Mouse (Mus musculus): ENCODE measurements around the gene Fam20b. TPM values are rescaled to one million over a fixed set of nuclear protein-coding genes. Genes with fewer than 3 reads are reported as not detected.

Fam20b gene
- 10 to 100 TPM; 48.1 to 51.9 TPM for total RNA-seq (2021)

DNA sequence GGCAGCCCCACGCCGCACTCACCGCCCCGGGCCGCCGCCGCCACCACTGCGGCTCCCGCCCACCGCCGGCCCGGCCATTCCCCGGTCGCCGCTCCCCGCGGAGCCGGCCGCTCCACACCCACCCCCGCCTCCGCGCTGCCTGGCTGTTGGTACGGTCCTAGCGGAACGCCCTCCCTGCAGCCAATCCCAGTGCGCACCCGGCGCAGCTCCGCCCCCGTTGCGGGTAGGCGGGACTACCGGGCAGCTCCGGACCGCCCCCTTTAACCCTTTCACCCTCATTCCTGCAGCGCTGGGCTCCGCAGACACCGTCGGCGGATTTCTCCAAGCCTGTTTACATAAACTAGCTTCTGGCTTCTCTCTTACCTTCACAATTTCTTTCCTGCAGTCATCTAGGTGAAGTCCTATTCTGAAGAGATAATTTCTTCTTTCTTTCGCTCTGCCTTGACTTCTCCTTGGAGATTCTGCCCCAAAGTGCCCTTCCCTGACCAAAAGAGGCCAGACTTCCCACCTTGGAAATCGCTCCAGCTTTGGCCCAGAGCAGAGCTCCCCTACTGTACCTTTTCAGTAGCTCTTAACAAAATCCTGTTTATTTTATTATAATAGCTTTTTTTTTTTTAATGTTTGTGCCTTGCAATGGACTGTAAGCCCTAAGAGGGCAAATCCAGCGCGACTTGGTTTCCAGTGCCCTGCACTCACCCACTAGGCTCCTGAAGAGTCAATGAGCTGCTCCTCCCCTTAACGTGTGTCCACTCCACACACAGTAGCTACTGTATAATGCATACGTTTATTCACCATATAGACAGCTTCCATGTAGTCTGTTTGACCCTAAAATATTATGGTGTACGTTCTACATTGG is at the start of gene Fam20b:
Gene Fam20b, minus strand, starts transcription at position 137 of the 856 bp plus-strand sequence.
- intact Hi-C loops (cut with DNase I): no loop called here
- peak; percentile 92 for DNase-seq (ENCODE audit: low spot score)

DNA sequence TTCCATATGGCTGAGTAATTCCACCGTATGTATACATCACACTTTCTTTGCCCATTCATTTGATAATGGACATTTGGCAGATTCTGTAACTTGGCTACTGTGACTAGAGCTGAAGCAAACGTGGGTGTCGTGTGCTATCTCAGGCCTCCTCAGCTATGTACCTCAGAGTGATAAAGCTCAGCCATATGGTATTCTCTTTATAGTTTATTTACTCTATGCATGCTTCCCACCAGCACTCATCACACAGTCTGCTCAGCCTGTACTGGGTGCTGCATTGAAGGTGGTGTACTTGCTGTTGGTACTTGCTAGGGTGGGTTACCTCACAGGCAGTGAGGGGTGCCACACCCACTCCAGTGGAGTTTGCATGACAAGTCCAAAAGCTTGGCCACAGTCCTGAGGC is 46.4 kb upstream of the Fam20b start:
- intact Hi-C loops (cut with DNase I): no loop called here
- DNase-seq (ENCODE audit: low spot score): no peak

DNA sequence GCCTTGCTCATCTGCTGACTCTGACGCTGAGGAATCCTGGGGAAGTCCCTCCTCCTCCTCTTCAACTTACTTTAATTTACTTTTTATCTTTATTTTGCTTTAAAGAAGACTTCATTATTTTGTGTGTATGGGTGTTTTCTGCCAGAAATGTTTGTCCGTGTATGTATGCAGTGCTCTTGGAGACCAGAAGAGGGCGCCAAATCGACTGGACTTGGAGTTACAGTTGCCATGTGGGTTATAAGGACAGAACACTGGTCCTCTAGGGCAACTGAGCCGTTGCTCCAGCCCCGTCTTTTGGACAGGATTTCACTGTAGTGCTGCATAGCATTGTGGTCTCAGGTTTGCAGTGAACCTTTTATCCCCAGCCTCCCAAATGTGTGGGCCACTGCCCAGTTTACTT is 45.7 kb upstream of the Fam20b start:
- no peak for DNase-seq (ENCODE audit: low spot score)
- intact Hi-C loops (cut with DNase I): no loop called here

DNA sequence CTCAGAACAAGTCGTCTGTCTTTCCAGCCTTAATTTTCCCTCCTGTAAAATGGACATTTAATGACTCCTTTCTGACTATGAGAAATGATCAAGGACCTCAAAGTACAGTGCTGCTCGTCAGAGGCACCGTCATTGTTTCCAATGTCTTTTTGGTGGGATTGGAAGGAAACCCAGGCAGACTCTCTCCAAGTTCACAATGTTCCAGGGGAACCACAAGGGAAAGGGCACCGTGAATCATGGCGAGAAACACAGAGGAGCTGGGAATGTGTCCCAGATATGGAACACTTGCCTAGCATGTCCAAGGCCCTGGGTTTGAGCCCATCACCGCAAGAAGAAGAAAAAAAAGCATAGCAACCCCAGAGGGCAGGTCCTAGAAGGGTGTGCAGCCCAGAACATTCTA is 44.4 kb upstream of the Fam20b start:
- intact Hi-C loops (cut with DNase I): no loop called here

DNA sequence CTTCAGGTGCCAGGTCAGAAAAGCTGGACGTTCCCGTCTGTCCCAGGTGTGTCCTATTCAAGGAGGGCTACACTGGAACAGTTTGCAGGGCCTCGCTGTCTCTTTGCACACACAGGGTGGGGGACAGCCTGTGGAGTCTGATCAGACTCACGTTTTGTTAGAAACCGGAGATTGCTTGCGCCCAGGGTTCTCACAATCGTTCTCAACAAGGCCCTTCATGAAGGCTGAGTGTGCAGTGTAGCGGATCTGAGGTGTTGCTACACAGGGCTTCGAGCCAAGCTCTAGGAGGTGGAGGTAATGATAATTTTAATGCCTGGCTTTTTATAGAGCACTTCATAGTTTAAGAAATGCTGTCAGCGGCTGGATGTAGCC is 42.5 kb upstream of the Fam20b start:
- intact Hi-C loops (cut with DNase I): no loop called here
- DNase-seq (ENCODE audit: low spot score): no peak

More for the DNA sequence above, 44.4 kb upstream of the Fam20b start:
- no peak for DNase-seq (ENCODE audit: low spot score)

DNA sequence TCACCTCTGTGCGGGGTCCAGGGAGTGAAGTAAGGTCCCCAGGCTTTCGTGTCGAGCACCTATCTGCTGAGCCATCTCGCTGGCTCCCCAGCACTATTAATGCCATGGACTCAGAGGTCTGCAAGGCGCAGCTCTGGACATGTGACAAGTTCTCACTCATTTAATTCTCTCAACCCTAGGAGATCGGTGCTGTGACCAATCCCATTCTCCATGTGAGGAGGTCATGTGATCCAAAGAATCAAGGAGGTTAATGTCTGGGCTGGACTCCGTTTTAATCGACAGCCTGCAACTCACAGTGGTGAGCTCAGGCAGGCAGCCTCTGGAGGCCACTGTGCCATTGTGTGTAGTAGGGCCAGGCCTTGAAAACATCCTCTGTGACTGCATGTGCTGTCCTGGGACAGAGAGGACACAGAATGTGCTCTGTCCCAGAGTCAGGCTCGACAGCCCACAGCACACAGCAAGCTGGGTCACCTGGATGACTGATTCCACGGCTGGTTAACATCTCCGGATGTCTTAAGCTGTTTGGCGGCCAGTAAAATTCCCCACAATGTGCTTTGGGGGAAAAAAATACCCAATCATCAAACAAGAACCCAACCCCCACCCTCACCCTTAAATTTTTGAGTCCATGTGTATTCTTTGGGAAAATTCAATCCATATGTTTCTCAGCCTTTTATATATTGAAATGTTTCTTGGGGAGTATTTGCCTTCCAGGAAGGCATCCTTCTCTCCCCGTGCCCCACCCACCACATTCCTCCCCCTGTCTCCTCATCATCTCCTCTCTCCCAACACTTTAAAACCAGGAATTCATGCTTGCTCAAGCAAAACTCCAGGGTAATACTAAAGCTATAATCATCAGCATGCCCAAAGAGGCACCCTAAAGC is 41.9 kb upstream of the Fam20b start:
- intact Hi-C loops (cut with DNase I): no loop called here
- no peak for DNase-seq (ENCODE audit: low spot score)

DNA sequence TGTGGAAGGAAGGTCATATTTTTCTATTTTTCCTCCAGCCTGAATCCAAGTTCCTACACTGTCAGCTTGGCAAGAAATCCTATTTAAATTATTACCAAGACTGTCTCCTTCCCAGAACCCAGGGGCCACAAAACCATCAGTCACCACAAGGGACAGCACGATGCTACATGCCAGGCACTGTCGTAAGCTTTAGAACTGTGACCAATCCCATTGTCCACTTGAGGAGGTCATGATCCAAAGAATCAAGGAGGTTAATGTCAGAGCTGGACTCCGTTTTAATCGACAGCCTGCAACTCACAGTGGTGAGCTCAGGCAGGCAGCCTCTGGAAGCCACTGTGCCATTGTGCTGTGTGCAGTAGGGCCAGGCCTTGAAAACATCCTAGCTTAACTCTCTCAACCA is 39.4 kb upstream of the Fam20b start:
- no peak for DNase-seq (ENCODE audit: low spot score)
- intact Hi-C loops (cut with DNase I): no loop called here

DNA sequence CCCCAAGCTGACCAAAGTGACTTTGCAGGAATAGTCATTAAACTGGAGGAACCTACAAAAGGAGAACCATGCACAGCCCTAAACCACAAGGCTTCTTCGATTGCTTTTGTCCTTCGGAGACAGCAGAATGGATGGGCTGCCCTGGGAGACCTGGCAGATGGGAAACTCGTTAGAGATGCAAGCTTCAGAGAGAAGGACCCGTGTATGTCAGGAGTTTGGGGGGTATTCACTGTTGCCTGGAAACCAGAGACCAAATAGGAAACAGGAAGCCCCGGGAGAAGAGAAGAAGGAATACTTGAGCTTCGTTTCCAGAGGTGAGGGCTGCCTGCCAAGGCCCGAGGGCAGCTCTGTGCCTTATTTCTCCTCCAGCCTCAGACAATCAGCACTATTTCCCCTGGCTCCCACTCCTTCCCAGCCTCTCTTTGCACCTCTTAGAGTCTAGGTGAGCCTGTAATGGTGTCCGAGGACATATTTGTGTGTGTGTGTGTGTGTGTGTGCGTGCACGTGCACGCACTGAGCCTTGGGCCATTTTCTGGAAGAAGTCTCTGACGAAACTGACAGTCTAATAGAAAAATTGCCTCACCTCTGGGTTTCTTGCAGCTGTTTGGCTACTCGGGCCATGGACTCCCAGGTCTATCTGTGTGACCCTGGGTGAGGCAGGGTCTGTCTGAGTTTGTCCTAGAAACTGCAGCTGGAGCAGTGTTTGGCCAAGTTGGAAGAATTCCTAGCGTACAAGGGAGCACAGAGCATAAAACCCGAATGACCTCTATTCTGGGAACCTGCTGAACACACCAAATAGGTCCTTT is 35.9 kb upstream of the Fam20b start:
- intact Hi-C loops (cut with DNase I): no loop called here
- no peak for DNase-seq (ENCODE audit: low spot score)

DNA sequence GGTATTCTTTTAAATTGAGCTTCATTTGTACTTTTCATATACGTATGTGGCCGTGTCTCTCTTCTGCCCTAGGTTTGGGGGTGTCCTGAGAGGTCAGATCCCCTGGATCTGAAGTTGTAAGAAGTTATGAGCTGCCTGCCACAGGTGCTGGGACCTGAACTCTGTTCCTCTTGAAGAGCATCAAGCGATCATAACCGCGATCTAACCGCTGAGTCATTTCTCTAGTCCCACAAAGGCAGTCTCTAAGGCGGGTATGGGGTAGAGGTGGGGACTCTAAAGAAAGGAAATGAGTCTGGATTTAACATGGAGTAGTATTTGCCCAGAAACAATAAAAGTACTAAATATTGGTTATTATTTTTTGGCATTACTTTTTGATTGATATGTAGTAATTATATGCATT is 34.1 kb upstream of the Fam20b start:
- DNase-seq (ENCODE audit: low spot score): no peak

DNA sequence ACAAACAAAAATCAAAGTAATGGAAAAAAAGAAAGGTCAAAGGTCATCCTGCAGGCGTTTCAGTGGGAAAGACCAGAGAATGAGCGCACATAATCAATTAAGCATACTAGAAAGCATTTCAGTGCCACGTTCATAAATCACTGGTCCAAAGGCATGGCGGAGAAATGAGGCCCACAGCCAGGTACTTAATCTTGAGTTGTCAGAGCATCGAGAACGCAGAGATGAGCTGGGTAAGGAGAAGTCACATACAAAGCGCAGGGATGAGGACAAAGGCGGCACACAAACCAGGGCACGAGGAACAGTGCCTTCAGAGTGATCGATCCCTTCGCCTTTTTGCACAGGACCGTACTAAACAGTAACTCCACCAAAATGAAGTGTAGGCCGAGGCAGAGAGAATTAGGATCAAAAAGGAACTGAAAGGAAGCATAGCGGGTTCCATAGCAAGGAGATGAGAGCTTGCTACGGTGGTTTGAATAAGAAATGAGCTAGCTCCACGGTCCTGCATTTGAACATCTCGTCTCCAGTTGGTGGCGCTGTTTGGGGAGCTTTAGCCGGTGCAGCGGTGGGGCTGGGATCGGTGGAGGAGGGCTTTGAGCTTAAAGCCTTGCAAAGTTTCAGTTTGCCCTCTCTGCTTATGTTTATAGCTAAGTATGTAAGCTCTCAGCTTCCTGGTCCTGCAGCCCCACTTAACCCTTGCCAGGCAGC is 33.3 kb upstream of the Fam20b start:
- intact Hi-C loops (cut with DNase I): no loop called here
- peak; percentile 24 for DNase-seq (ENCODE audit: low spot score)

More for the DNA sequence above, 34.1 kb upstream of the Fam20b start:
- intact Hi-C loops (cut with DNase I): no loop called here

DNA sequence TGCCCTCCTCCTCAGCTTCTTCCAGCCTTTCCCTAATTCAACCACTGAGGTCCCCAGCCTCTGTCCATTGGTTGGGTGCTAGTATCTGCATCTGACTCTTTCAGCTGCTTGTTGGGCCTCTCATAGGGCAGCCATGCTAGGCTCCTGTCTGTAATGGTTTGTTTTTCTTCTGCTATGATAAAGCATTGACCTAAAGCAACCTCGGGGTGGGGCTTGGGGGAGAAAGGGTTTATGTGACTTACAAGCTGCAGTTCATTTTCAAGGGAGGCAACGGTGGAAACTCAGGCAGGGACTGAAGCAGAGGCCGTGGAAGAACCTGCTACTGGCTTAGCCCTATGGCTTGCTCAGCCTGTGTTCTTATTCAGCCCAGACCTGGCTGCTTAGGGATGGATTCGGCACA is 31.4 kb upstream of the Fam20b start:
- intact Hi-C loops (cut with DNase I): no loop called here
- no peak for DNase-seq (ENCODE audit: low spot score)

DNA sequence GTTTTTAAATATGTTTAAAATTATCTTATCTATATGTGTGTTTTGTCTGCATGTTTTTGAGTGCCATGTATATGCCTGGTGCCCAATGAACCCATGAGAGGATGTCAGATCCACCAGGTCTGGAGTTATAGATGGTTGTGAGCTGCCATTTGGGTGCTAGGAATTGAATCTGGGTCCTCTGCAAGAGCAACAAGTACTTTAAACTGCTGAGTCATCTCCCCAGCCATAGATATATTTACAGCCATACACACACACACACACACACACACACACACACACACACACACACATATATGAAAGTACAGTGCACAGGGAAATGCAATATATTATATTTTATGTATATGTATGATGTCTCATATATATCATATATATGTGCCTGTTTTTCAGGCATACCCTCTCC is 30.2 kb upstream of the Fam20b start:
- intact Hi-C loops (cut with DNase I): loop anchor here (10.0 kb wide), 1 partner anchor 786 kb away; no protein-coding TSS in a partner anchor

DNA sequence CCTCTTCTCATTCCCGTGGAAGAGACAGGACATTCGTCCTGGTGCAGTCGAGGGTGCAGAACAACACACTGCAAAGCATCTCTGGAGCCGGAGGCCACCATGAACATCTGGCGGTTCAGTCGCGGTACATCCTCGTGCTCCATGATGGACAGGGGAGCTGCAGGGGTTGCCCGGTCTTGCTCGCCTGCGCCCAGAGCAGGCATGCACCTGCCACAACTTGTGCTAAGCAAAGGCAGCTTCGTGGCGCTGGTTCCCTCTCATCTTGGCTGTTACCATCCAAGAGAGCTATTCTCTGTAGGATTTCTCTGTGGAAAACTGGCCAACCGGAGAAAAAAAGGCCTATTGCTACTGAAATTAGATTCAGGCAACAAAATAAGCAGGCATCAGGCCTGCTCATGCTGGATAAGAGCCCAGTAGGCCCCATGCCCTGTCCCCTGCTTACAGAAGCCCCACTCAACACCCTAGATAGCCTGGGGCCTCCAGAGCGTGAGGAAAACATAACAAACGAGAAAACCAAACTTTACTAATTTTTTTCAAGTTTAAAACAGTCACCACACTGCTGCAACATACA is 29.6 kb upstream of the Fam20b start:
- no peak for DNase-seq (ENCODE audit: low spot score)
- intact Hi-C loops (cut with DNase I): loop anchor here (10.0 kb wide), 1 partner anchor 786 kb away; no protein-coding TSS in a partner anchor

More for the DNA sequence above, 30.2 kb upstream of the Fam20b start:
- DNase-seq (ENCODE audit: low spot score): no peak

DNA sequence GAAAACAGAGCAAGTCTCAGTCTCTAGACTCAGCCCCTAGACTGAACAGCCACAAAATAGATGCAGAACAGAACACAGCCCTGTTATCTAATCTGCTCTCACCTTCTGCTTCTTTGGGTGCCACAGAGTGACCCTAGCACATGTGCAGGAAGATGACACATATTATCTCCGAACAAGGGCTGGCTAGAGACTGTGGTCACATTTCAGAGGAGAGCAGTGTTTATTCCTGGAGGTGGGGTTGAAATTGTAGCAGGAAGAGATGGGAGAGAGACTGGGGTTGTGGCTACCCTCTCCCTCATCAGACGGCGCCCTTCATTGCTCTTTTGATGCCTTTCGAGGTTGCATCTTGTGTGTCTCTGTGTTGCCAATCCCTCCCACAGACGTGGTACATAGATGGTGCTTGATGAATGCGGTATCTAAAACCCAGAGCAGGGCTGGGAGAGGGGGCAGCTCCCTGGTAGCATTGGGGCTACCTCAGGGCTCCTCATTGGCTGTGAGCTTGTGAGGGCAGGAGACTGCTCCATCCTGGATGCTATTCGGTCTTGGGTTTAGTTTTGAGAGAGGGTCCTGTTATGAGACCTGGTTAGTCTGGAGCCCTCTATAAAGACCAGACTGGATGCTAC is 26.4 kb upstream of the Fam20b start:
- no peak for DNase-seq (ENCODE audit: low spot score)
- intact Hi-C loops (cut with DNase I): loop anchor here (10.0 kb wide), 1 partner anchor 790 kb away; no protein-coding TSS in a partner anchor

DNA sequence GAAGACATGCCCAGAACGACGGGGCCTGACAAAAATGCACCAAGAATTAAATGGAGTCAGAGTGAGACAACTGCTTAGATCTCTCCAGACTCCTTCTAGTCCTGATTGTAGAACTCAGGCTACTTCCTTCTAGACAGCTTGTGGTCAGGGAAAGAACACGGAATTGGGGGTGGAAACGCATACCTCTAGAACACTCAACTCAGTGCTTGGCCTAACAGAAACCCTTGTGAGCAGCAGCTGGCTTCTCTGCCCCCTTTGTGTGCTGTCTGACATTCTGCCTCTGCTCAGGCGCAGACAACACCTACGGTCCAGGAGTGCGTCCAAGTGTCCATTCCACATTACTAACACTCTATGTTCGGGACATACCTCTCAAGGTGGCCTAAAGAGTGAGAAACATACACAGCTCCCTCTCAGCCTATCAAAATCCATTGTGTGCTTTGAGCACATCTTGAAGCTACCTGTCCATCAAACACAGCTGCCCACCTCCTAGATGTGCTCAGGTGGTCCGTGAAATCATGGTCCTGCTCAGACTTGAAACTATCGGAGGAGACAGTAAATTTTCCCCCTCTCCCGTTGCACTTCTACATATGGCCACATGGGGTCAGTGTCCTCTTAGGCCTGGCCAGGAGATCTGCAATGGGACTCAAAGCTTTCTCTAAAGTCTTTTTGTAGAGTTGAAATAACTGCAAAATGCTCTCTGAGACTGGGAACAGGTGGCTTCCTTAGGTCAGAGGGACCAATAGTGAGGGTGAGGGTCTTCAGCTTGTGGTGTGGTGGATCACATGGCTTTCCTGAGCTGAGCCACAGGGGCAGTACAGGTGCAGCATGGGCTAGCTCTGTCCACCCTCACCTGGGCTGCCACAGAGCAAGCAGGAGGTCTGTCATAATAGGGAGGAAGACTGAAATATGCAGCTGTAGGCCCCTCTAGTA is 22.9 kb upstream of the Fam20b start:
- DNase-seq (ENCODE audit: low spot score): no peak
- intact Hi-C loops (cut with DNase I): loop anchor here (2.0 to 10.0 kb wide), 4 partner anchors 147 to 793 kb away; no protein-coding TSS in a partner anchor

DNA sequence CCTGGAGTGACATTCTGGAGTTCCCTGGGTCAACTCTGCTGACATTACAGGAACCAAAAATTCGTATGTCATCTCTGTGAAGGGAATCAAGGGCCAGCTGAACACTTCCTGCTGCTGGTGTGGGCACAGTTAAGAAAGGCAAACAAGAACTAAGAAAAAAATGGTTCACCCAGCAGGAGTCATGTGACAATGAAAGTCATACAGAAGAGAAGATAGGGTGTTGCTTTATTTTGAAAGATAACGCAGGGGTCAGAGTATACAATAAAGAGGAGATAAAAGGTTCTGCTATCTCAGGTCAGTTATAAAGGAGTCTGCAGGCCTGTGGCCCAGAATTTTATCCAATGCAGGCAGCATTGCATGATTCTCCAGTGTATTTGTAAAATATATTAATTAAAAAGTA is 16.9 kb upstream of the Fam20b start:
- no peak for DNase-seq (ENCODE audit: low spot score)
- intact Hi-C loops (cut with DNase I): no loop called here

DNA sequence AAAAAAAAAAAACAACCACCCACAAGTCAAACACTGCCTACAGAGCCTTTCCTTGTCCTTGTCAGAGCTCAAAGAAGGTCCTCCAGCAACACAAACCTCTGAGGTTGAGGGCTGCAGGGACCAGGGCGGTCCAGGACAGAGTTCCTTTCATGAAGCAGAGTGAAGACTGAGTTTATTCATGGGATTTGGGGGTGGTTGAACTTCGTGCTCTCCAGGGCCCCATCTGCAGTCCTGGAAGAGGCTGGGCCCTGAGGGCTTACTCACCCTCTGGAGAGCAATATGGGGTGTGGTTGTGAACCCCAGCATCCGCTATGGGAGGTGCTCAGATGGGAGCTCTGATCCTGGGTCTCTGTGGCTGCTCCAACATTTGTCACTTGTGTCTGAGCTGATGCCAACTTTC is 15.1 kb upstream of the Fam20b start:
- no peak for DNase-seq (ENCODE audit: low spot score)
- intact Hi-C loops (cut with DNase I): no loop called here

DNA sequence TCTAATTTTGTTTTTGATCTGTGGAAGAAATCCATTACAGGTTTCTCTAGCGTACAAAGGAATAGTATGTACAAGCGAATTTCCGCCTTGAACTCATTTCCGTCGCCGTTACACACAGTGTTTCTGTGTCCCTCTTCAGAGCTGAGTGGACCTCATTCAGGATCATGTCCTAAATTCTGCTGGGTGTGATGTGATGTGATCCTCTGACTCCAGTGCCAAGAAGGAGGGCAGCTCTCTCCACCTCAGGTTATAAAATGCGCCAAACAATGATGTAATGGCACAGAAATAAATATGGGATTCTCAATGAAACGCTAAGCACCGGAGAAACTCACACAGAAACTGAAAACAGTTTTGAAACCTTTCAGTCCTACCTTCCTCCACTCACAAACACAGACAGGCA is 14.7 kb upstream of the Fam20b start:
- intact Hi-C loops (cut with DNase I): no loop called here
- no peak for DNase-seq (ENCODE audit: low spot score)
